Mouse (Mus musculus): ENCODE data around the gene Utp14b.

DNA sequence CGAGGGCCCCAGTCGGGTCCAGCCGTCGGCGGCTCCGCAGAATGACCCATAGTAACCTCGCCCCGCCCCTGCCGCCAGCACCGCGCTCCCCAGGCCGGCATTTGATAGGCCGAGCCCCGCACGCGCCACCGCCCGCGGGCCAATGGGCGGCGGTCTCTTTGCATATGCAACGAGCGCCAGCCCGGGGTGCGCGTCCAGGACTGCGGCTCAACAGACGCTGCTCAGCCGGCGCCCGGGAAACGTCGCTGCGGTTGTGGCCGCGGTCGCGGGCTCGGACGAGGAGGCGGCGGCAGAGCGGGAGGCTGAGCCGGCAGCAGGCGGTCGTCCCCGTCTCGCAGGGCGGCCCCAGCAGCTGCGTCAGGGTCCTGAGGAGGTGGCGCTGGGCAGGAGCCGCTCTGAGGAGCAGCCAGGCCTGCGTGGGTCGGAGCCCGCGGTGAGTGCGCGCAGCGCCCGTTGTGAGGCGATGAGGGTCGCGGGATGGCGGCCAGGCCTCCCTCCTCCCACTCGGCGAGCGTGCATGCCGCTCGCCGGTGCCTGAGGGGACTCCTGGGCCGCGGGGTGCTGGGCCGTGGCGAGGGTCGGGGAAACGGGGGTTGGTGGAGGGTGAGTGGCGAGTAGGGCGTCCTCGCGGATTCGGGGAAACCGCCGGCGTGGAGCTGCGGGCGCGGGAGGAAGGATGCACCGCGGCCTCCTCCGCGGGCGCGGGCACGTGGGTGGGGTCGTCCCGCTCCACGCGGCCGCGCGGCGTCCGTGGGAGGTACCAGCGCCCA, at the start of gene Utp14b, which contains the start of gene Acsl3:
- TF ChIP-seq POLR2AphosphoS5 (IDR thresholded peaks at IDR 0.05; ENCODE audit: insufficient replicate concordance, low read depth, low read length) (no peak), CTCF (IDR thresholded peaks at IDR 0.05; ENCODE audit: low read depth, low read length) (no peak)

All from G1E (cell line).